Mouse (Mus musculus): ENCODE measurements around the gene Ip6k2. TPM values are rescaled to one million over a fixed set of nuclear protein-coding genes. Genes with fewer than 3 reads are reported as not detected.

Ip6k2 gene
- total RNA-seq, 2 experiments from 2014 or later = 15.8 to 35.4 TPM

Other genes with a start within 250 kb of the Ip6k2 start
- gene Impdh2, start 223.5 kb upstream of the Ip6k2 start, total RNA-seq (2015) = 87.2 and 93.2 TPM in 2 replicates
- 118 and 119 TPM in 2 replicates for gene Impdh2, start 223.5 kb upstream of the Ip6k2 start, total RNA-seq (2017)
- gene Ndufaf3, start 216.4 kb upstream of the Ip6k2 start, total RNA-seq (2015) = 36.8 and 40.7 TPM in 2 replicates
- 15.2 and 22.7 TPM in 2 replicates for gene Ndufaf3, start 216.4 kb upstream of the Ip6k2 start, total RNA-seq (2017)
- gene Dalrd3, start 213.9 kb upstream of the Ip6k2 start, total RNA-seq (2015) = 46.8 and 52.0 TPM in 2 replicates
- 21.9 and 22.5 TPM in 2 replicates for gene Dalrd3, start 213.9 kb upstream of the Ip6k2 start, total RNA-seq (2017)
- gene Wdr6, start 205.1 kb upstream of the Ip6k2 start, total RNA-seq (2015) = 2.1 and 3.3 TPM in 2 replicates
- gene Wdr6, start 205.1 kb upstream of the Ip6k2 start, total RNA-seq (2017) = 3.1 and 4.0 TPM in 2 replicates
- gene P4htm, start 186.1 kb upstream of the Ip6k2 start, total RNA-seq (2015) = 0.18 and 0.21 TPM in 2 replicates
- gene P4htm, start 186.1 kb upstream of the Ip6k2 start, total RNA-seq (2017) = not detected in 2 replicates
- gene Arih2, start 134.4 kb upstream of the Ip6k2 start, total RNA-seq (2015) = 18.0 and 21.3 TPM in 2 replicates
- gene Arih2, start 134.4 kb upstream of the Ip6k2 start, total RNA-seq (2017) = 56.0 and 57.5 TPM in 2 replicates
- gene Slc25a20, start 121.7 kb upstream of the Ip6k2 start, total RNA-seq (2015) = 18.4 and 20.2 TPM in 2 replicates
- gene Slc25a20, start 121.7 kb upstream of the Ip6k2 start, total RNA-seq (2017) = 22.0 and 22.9 TPM in 2 replicates
- gene Prkar2a, start 94.5 kb upstream of the Ip6k2 start, total RNA-seq (2015) = 15.9 and 20.6 TPM in 2 replicates
- 15.5 and 35.4 TPM in 2 replicates for gene Prkar2a, start 94.5 kb upstream of the Ip6k2 start, total RNA-seq (2017)
- gene Nckipsd, start 24.6 kb downstream of the Ip6k2 start, total RNA-seq (2015) = 13.9 and 19.3 TPM in 2 replicates
- gene Nckipsd, start 24.6 kb downstream of the Ip6k2 start, total RNA-seq (2017) = 11.5 and 14.8 TPM in 2 replicates
- 3.9 and 5.7 TPM in 2 replicates for gene Celsr3, start 42.5 kb downstream of the Ip6k2 start, total RNA-seq (2015)
- 2.4 and 3.3 TPM in 2 replicates for gene Celsr3, start 42.5 kb downstream of the Ip6k2 start, total RNA-seq (2017)
- gene Slc26a6, start 69.5 kb downstream of the Ip6k2 start, total RNA-seq (2015) = 10.0 and 14.2 TPM in 2 replicates
- 2.7 and 4.5 TPM in 2 replicates for gene Slc26a6, start 69.5 kb downstream of the Ip6k2 start, total RNA-seq (2017)
- gene Tmem89, start 130.8 kb downstream of the Ip6k2 start, total RNA-seq (2015) = 1.2 TPM in 1 of 2 replicates, not detected in the other
- 0.28 TPM in 1 of 2 replicates, not detected in the other for gene Tmem89, start 130.8 kb downstream of the Ip6k2 start, total RNA-seq (2017)
- 81.6 and 86.0 TPM in 2 replicates for gene Uqcrc1, start 152.8 kb downstream of the Ip6k2 start, total RNA-seq (2015)
- gene Uqcrc1, start 152.8 kb downstream of the Ip6k2 start, total RNA-seq (2017) = 155 and 187 TPM in 2 replicates
- 0.20 and 0.93 TPM in 2 replicates for gene Col7a1, start 169.8 kb downstream of the Ip6k2 start, total RNA-seq (2015)
- 0.16 and 1.1 TPM in 2 replicates for gene Col7a1, start 169.8 kb downstream of the Ip6k2 start, total RNA-seq (2017)
- not detected in 2 replicates for gene Ucn2, start 202.2 kb downstream of the Ip6k2 start, total RNA-seq (2015)
- gene Ucn2, start 202.2 kb downstream of the Ip6k2 start, total RNA-seq (2017) = not detected in 2 replicates
- 19.3 and 22.4 TPM in 2 replicates for gene Pfkfb4, start 208.0 kb downstream of the Ip6k2 start, total RNA-seq (2015)
- gene Pfkfb4, start 208.0 kb downstream of the Ip6k2 start, total RNA-seq (2017) = 53.1 and 64.9 TPM in 2 replicates